Mouse (Mus musculus): ENCODE data around the gene Ap2m1.

Ap2m1 gene

GRCm38 (mm10) chr16:20528779-20529178 is 6.5 kb upstream of the Ap2m1 start:
- in situ Hi-C loops (cut with MboI, MseI), result no loop called here

- in situ Hi-C loops (cut with MboI, MseI), result no loop called here
These were observed 5.9 kb upstream of the Ap2m1 start for GRCm38 (mm10) chr16:20529375-20529774.

- in situ Hi-C loops (cut with MboI, MseI), result no loop called here
These were observed 4.3 kb upstream of the Ap2m1 start for GRCm38 (mm10) chr16:20530941-20531340.

- in situ Hi-C loops (cut with MboI, MseI), result loop anchor here (5.0 kb wide), 1 partner anchor 78 kb away; the partner anchor contains the start of genes Alg3, Eef1akmt4 and Gm49333
These were observed 522 bp upstream of the Ap2m1 start for GRCm38 (mm10) chr16:20534617-20535295.

GRCm38 (mm10) chr16:20536081-20536665 is 895 bp downstream of the Ap2m1 start:
- in situ Hi-C loops (cut with MboI, MseI), result loop anchor here (5.0 kb wide), 1 partner anchor 76 kb away; the partner anchor contains the start of genes Alg3, Eef1akmt4 and Gm49333

- in situ Hi-C loops (cut with MboI, MseI), result loop anchor here (5.0 kb wide), 1 partner anchor 75 kb away; the partner anchor contains the start of genes Alg3, Eef1akmt4 and Gm49333
These were observed 1.8 kb downstream of the Ap2m1 start for GRCm38 (mm10) chr16:20537071-20537471.

- in situ Hi-C loops (cut with MboI, MseI), result loop anchor here (5.0 kb wide), 1 partner anchor 75 kb away; the partner anchor contains the start of genes Alg3, Eef1akmt4 and Gm49333
These were observed 2.5 kb downstream of the Ap2m1 start for GRCm38 (mm10) chr16:20537601-20538320.

- in situ Hi-C loops (cut with MboI, MseI), result loop anchor here (5.0 to 10.0 kb wide), 4 partner anchors 42 to 1735 kb away; partner anchors contain the start of genes Alg3, Eef1akmt4, Eif2b5 and Gm49333
These were observed 4.4 kb downstream of the Ap2m1 start for GRCm38 (mm10) chr16:20539649-20540048.

GRCm38 (mm10) chr16:20540438-20540837 is 5.2 kb downstream of the Ap2m1 start:
- in situ Hi-C loops (cut with MboI, MseI), result loop anchor here (5.0 to 10.0 kb wide), 3 partner anchors 43 to 1734 kb away; partner anchors contain the start of gene Eif2b5

- in situ Hi-C loops (cut with MboI, MseI), result loop anchor here (10.0 kb wide), 2 partner anchors 129 to 1729 kb away; no protein-coding TSS in a partner anchor
These were observed 10.4 kb downstream of the Ap2m1 start for GRCm38 (mm10) chr16:20545696-20546095.

GRCm38 (mm10) chr16:20547423-20547822 is 12.1 kb downstream of the Ap2m1 start:
- in situ Hi-C loops (cut with MboI, MseI), result loop anchor here (10.0 kb wide), 2 partner anchors 127 to 1727 kb away; no protein-coding TSS in a partner anchor

- in situ Hi-C loops (cut with MboI, MseI), result loop anchor here (10.0 kb wide), 2 partner anchors 126 to 1726 kb away; no protein-coding TSS in a partner anchor
These were observed 13.0 kb downstream of the Ap2m1 start, which contains the start of gene Abcf3 for GRCm38 (mm10) chr16:20548096-20548948. Abcf3 (plus strand) TSS chr16:20548577.

GRCm38 (mm10) chr16:20549161-20549560 is 13.9 kb downstream of the Ap2m1 start:
- in situ Hi-C loops (cut with MboI, MseI), result loop anchor here (10.0 kb wide), 2 partner anchors 126 to 1726 kb away; no protein-coding TSS in a partner anchor

- in situ Hi-C loops (cut with MboI, MseI), result no loop called here
These were observed 16.4 kb downstream of the Ap2m1 start for GRCm38 (mm10) chr16:20551691-20552090.

GRCm38 (mm10) chr16:20552594-20552993 is 17.3 kb downstream of the Ap2m1 start:
- in situ Hi-C loops (cut with MboI, MseI), result no loop called here

GRCm38 (mm10) chr16:20555000-20555399 is 19.7 kb downstream of the Ap2m1 start:
- in situ Hi-C loops (cut with MboI, MseI), result no loop called here

GRCm38 (mm10) chr16:20557381-20557780 is 22.1 kb downstream of the Ap2m1 start:
- in situ Hi-C loops (cut with MboI, MseI), result no loop called here

- in situ Hi-C loops (cut with MboI, MseI), result no loop called here
These were observed 29.8 kb downstream of the Ap2m1 start for GRCm38 (mm10) chr16:20565075-20565474.

GRCm38 (mm10) chr16:20589366-20589938 is 54.2 kb downstream of the Ap2m1 start, which contains the start of gene Vwa5b2:
Vwa5b2 (plus strand) TSS chr16:20589471.
- in situ Hi-C loops (cut with MboI, MseI), result loop anchor here (10.0 kb wide), 1 partner anchor 155 kb away; no protein-coding TSS in a partner anchor

Measured in regulatory T cell (primary cell).